Mouse (Mus musculus): ENCODE data around the gene Galnt13. TPM values are rescaled to one million over a fixed set of nuclear protein-coding genes. Genes with fewer than 3 reads are reported as not detected.
A peak's percentile ranks its signal among the peaks of the same experiment; 100 is the strongest.
"Not testable (repeated sequence)": the region's sequence is repeated elsewhere in the genome, so short reads cannot be mapped to it uniquely, and the experiment has no call there.

Gene Galnt13
- total RNA-seq, 2 experiments from 2014 or later: 0.07 to 0.10 TPM

DNA sequence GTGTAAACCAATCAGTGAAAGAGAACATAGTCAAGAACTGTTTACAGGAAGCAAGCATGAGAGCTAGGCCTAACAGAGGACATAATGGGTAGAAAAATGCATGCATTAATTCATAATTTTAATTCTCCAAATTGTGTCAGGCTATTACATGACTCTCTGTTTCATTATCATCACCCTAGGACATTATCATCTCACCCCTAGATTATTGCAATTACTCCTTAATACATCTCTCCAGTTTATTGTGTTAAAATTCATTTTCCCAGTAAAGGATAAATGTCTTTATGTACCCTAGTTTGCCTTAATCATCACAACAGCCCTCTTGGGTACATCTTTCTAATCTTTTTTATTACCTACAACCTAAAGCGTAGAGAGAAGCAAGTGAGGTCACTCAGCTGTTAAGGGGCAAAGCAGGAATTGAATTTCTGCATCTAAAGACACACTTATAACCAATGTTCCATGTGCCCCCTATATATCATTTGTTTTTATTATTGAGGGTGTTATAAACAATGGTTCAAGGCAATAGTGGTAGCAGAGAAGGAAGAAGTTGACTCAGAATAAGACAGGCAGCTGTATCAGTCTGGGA lies 479.1 kb downstream of the Galnt13 start:
- no peak for DNase-seq

DNA sequence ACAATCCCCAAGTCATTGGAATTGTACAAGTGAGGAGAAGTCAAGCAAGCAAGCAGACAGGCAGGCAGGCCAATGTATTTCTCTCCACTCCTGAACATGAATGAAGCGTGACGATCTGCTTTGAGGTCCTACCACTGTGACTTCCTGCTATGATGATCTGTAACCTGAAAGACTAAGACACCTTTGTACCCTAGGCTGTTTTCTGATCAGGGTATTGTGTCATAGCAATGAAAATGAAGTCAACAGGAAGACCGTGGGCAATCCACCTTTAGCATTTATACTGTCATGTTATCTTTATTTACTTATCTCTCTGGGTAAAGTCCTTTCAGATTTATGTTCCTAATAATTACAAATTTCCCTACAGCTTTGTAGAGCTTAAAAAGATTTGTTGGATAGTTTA lies 500.3 kb downstream of the Galnt13 start:
- DNase-seq: no peak

DNA sequence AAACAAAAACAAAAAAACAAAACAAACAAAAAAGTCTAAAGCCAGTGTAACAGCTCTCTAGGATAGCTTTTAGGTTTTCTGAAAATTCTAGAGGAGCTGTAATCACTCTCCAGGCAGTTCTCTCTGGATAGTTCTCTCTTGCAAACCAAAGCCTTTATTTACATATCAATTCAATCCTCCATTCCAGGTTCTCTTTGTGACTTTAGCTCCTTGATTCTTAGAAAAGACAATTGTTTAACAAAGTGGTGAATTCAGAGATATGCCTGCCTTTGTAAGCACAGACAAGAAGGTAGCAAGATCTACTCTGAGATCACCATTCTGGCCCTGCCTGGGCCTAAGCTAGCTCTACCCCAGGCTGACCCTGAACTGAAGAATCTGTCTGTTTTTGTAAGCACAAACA lies 501.2 kb downstream of the Galnt13 start:
- no peak for DNase-seq

DNA sequence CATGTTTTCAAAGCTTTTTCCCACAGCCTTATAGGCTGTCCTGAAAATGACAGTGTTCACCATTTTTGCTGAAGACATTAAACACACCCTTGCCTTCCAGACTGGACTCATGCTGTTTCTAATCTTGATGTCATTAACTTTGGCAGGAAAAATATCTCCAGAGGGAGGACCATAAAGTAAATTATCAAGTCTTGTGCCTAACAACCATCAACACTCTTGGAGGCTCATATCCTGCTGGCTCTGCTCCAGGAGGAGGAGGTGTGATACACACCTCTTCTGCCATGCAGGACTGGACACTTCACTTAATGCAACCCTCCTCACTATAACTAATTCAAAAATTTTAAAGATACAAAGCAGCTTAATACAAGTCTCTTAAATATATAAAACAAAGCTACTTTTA lies 502.0 kb downstream of the Galnt13 start:
- no peak for DNase-seq

DNA sequence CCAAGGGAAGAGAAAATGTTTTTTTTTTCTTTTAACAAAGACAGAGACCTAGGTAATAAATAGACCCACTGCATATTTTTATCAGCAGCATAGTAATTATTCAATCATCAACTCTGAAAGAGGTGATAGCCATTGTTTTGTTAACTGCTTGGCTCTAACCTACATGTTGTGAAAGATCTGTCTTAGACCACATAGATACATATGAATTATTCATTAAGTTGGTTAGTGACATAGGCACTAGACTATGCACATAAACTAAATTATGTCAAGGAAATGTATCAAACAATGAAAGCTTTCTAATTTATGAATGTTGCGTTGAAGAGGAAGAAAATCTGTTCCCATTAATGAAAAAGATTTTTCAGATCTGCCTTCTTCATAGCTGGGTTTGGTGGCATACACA lies 507.3 kb downstream of the Galnt13 start:
- no peak for DNase-seq

DNA sequence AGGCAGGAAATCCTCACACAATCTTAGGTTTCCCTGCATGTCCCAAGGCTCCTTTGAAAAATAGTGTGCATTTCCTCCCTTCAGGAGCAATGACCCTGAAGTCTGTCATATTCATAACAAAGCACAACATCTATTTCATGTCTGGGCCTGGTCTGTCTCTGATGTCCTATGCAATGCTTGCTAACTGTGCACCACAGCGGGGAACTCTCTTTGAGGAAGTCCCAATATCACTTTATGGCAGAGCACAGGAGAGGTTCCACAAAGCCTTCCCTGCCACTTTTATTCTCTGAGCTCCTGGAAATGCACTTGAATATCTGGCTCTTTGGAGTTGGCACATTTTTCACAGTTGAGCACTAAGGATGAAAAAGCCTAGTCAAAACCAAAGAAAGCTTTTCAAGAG lies 547.7 kb downstream of the Galnt13 start:
- DNase-seq: no peak

DNA sequence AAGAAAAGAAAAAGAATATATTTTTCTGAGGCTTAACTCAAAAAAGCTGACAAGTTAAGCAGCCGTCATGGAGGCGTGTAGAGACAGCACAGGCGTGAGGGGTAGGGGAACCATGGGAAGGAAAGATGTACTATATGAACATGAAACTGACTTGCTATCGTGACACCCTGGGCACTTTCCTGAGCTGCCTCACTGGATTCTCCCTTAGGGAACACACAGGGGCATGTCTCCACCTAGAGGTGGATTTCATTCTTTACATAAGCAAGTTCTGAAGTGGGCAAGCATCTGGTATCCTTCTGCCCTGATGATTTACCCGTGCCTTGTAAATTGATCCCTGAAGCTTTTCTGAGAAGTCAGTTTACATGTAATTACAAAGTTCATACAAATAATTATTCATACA lies 586.4 kb downstream of the Galnt13 start:
- not testable (repeated sequence) for DNase-seq

DNA sequence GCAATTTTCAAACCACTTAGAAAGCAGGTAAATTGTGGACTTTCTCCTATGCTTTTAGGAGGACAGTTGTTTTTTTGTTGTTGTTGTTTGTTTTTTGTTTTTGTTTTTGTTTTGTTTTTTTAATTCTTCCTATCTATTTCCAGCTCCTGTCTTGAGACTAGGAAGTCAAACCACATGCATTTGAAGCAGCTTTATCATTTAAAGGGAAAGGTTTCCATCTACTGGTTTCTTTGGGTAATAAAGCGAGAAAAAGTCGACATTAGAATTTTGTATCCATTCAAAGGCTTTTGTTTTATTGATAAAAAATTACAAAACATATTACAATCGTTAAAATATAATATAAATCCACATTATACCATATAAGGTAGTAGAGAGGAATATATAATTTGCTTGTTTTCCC lies 598.5 kb downstream of the Galnt13 start:
- DNase-seq: no peak

DNA sequence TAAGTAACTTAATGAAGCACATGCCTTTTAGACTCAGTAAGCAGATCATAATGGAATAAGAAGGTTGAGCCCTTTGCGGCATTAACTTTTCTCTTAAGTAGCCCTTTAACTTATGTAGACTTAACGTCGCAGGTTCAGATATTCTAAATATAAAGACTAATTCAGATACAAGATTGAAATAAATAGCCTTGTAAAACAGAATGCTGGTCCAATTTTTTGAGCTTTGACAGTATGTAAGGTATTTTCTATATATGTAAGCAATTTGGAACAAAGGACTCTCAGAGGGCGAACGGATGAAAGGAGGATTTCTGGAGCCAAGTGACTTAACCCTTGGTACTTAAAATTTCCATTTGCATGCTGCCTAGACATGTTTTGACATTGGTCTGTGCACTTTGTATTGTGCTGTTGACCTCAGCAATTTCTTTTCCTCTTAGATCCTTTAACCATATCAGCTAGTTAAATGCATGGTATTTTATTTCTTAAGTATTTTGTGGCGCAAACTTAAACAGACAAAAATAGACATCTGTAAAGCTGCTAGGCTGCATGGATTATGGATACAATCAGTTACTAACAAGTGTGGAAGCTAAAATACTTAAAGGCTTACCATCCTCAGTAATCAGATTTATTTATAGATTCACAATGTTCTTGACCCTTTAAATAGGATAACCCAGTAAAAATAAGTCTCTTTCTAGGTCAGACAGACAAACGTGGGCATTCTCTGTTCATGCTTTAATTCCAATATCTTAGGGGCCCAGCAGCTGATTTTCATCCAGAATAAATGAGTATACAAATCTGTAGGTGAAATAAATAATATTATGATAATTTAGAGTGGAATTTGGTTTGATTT lies 629.6 kb downstream of the Galnt13 start:
- no peak for DNase-seq

DNA sequence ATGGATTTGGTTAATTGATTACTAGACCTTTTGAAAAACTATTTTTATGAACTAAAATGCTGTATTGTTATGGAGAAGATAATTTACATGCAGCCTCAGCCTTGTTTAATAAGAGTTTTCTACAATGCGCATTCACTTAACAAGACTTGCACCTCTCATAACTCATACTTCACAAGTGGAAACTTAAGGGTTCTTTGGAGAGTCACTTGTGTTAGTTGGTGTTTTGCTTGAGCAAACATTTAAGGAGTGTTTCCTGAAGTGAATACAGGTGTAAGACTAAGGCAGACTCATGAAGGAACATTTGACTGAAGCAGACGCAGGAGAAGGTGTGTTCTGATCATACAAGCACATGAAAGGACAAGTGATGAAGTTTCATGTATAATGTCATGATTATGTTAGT lies 649.5 kb downstream of the Galnt13 start:
- DNase-seq: no peak

DNA sequence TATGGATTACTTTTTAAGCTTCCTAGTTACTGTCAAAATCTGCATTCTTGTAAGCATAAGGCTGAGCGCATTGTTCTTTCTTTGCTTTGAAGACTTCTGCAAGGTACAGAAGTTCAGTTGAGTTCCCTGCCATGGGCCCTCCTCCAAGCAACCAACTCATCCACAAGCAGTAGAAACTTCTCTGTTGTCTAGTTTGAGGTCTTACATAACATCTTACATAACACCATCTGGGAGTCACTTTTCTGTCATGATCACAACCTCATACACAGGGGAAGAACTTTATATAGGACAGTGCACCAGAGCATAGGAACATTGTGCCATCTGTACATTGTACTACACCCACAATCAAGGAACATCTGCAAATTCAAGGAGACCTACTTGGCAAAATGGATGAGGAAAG lies 651.9 kb downstream of the Galnt13 start:
- no peak for DNase-seq

DNA sequence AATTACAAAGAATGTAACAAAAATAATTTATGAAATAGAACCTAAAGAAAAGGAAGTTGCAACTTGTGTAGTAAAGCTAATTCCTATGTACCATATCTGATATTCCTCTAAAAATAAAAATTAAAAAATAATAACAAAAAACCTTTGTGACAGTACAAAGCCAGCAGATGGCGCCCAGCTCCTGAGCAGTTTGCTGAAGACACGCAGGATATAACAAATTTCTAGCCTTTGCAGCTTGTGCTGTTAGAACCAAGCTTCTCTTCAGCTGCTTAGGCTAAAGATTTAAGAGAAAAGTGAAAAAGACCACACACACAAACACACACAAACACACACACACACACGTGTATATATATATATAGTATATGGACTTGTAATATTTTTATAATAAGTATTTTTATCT lies 654.2 kb downstream of the Galnt13 start:
- peak in 1 of 2 experiments; percentile 0 for DNase-seq

DNA sequence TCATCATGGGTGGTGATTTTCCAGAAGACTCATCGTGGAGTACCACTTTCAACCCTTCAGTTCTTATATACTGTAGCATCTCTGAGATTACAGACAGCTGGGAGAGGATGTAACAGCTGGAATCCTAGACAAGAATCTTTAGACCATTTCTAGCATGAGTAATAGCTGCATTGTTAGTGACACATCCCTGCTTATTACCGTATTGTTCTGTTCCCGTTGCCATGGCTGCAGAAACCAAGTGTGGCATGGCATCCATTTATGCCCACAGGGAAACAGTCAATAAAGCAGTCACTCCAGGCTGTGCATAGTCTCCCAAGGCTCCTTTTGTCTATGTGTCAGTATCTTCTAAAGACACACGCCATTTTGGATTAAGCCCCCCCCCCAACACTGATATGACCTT lies 655.4 kb downstream of the Galnt13 start:
- DNase-seq: no peak

DNA sequence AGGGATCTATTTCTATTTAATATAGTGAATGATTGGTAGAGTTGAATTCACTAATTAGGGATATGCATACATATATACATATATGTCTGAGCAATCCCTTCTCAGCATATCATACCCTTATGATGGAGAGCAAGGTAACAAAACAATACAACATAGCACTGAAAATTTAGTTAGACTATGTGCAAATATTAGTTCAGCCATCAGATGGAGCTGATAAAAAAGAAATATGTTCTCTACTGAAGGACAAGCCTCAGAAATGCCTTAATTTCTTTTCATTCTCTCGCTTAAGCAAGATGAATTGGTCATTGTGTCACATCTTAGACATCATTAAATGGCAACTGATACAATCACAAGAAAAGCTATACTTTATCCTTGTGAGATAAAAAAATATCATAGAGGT lies 663.0 kb downstream of the Galnt13 start:
- DNase-seq: no peak

DNA sequence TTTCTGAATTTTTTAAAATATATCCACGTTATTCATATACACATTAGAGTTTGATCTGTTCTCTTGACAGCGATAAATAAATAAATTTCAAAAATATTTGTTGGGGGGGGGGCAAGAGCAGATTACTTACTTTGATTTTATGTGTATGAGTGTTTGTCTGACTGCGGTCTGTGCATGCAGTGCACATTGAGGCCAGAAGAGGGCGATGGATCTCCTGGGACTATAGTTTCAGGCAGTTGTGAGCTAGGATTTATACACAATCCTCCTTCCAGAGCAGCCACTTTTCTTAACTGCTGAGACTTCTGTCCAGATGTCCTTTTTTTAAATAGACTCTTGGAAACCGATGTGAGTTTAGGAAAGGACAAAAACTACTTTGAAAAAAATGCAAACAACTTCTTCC lies 665.2 kb downstream of the Galnt13 start:
- no peak for DNase-seq

DNA sequence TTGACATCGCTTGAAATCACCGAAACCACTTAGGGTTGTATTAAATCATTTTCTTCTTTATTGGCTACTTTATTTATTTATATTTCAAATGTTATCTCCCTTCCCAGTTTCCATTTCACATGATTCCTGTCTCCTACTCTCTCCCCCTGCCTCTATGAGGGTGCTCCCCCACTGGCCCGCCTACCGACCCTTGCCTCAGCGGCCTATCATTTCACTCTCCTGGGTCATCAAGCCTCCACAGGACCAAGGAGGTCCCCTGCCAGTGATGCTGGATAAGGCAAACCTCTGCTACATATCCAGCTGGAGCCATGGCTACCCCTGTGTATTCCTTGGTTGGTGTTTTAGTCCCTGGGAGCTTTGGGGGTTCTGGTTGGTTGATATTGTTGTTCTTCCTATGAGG lies 667.4 kb downstream of the Galnt13 start:
- no peak for DNase-seq

DNA sequence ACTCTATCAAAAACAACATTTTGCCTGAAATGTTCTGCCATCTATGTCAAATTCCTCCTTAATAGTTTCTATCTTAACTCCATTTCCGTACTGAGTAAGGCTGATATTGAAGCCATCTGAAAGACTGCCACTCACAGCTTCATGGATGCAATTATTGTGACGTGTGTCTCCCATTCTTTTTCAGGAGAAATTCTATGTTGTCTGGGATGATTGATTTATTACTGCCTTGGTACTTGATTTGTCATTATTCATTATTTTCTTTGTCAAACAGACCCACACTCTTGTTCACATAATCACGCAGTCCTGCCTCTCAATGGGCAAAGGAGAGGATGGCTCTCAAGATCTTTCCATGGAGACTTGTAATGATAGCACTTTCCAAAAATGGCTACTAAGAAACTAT lies 671.7 kb downstream of the Galnt13 start:
- DNase-seq: no peak

DNA sequence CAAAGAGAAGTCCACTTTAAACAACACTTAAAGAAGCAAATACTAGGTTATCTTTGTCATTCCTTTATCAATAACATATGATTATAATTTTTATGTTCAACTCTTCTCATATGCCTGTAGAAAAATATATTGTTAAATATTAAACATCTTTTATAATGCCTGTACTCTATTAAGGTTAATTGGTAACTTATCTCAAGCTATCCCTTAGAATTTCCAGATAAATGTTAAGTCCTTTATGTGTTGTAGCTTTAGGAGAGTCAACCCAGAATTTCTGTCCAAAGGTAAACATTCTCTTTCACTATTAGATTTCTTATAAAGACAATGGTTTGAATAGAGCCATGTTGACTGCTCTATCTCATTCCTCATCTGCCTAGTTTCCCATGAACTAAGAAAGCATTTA lies 717.0 kb downstream of the Galnt13 start:
- no peak for DNase-seq

DNA sequence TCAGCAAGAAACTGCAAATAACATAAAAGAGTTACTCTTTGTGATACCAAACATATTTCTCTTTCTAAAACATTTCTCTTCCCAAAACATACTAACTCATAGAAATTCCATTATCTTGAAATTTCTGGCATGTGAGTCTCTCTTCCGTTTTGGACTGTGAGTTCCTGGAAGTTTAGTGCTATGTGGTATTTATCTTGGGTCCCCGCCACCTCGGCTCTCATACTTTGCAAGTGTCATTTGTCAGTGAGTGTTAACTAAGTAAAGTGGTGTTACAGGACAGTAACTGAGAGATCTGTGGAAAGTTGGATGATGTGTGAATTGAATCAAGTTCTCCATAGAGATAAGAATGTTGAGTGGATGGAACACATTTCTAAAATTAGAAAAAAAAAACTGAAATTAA lies 728.7 kb downstream of the Galnt13 start:
- DNase-seq: no peak
